Mouse (Mus musculus) testis, adult 2 months (tissue): ENCODE measurements around the gene Iars2.

Source experiments
- CTCF ChIP-seq: fragments of 200-500 bp; IDR thresholded peaks from 2 replicates; pipeline ENCODE4 v1.5.1; 2012; ENCODE audit warnings: low read depth, mild to moderate bottlenecking, inconsistent platforms, low read length, moderate library complexity; ENCODE audit not compliant: control insufficient read depth, insufficient read depth, insufficient replicate concordance
- POLR2A ChIP-seq: fragments of 200-500 bp; IDR thresholded peaks from 2 replicates; pipeline ENCODE4 v1.6.1; 2012; ENCODE audit warnings: low read depth, mild to moderate bottlenecking, inconsistent platforms, low read length, moderate library complexity; ENCODE audit not compliant: control insufficient read depth

GRCm38 (mm10) chr1:185358211-185358610 lies 29.0 kb upstream of the Iars2 start:
- TF ChIP-seq CTCF (no peak), POLR2A (no peak)
